In the genomic region with DNA sequence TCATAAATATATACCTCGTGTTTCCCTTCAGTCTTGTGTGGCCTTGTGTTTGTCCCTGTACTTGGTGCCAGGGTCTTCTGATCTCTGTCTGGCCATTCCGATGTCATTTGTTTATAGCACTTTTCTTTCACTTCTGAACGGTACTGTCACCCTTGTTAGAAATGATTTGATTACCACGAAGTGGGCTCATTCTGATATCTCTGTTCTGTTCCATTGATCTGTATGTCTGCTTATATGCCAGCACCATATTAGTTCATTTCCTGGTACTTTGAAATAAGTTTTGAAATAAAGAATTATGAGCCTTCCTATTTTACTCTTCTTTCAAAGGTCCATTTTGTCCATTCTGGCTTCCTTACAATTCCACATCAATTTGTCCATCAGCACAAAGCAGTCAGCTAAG, we compare ENCODE assay signal across 25 mouse cellular contexts.
"Had no signal": no experiment of that assay in that cellular context is flagged by ENCODE, and none has a peak within 500 bp of the region (broad histone marks: within the 10 kb centered on the region; RNA-seq: fewer than 3 reads in every experiment).

No protein-coding gene starts in this region.

- H3K36me3 ChIP-seq: forebrain, embryonic 12.5 days; forebrain, embryonic 15.5 days had no signal

- H3K4me2 ChIP-seq: embryonic facial prominence, embryonic 12.5 days; embryonic facial prominence, embryonic 13.5 days; embryonic facial prominence, embryonic 15.5 days; forebrain, embryonic 12.5 days; forebrain, embryonic 13.5 days; forebrain, embryonic 15.5 days had no signal

- H3K4me3 ChIP-seq: embryonic facial prominence, embryonic 10.5 days; embryonic facial prominence, embryonic 12.5 days; embryonic facial prominence, embryonic 13.5 days; embryonic facial prominence, embryonic 15.5 days; erythroblast, embryonic 14.5 days; forebrain, embryonic 10.5 days; forebrain, embryonic 12.5 days; forebrain, embryonic 13.5 days; forebrain, embryonic 15.5 days; gastrocnemius, adult 2 months; heart, adult 2 months; heart, embryonic 10.5 days had no signal

- DNase-seq: cerebellum, postnatal 10 days; cerebellum, postnatal 14 days; cerebellum, postnatal 25 days; cerebellum, postnatal 36 days; embryo, embryonic 11 days; forebrain, postnatal 0 days; gastrocnemius, adult 2 months; gastrocnemius, postnatal 10 days; gastrocnemius, postnatal 14 days; gastrocnemius, postnatal 25 days; gastrocnemius, postnatal 36 days; heart, adult 18-20 months; heart, adult 2 months had no signal

- H3K27ac ChIP-seq: embryonic facial prominence, embryonic 10.5 days; embryonic facial prominence, embryonic 12.5 days; embryonic facial prominence, embryonic 13.5 days; embryonic facial prominence, embryonic 15.5 days; forebrain, embryonic 10.5 days; forebrain, embryonic 12.5 days; forebrain, embryonic 13.5 days; forebrain, embryonic 15.5 days; gastrocnemius, adult 2 months; heart, adult 2 months; heart, embryonic 10.5 days had no signal

- H3K9ac ChIP-seq: embryonic facial prominence, embryonic 12.5 days; embryonic facial prominence, embryonic 13.5 days; embryonic facial prominence, embryonic 15.5 days; forebrain, embryonic 12.5 days; forebrain, embryonic 13.5 days; forebrain, embryonic 15.5 days; forebrain, postnatal 0 days had no signal

- H3K4me1 ChIP-seq: embryonic facial prominence, embryonic 10.5 days; embryonic facial prominence, embryonic 12.5 days; embryonic facial prominence, embryonic 13.5 days; embryonic facial prominence, embryonic 15.5 days; forebrain, embryonic 12.5 days; forebrain, embryonic 13.5 days; forebrain, embryonic 15.5 days; heart, embryonic 10.5 days had no signal

- H3K9me3 ChIP-seq: embryonic facial prominence, embryonic 10.5 days; embryonic facial prominence, embryonic 12.5 days; embryonic facial prominence, embryonic 13.5 days; embryonic facial prominence, embryonic 15.5 days; forebrain, embryonic 10.5 days; forebrain, embryonic 12.5 days; forebrain, embryonic 13.5 days; forebrain, embryonic 15.5 days; heart, embryonic 10.5 days had no signal

- H3K27me3 ChIP-seq: embryonic facial prominence, embryonic 12.5 days; embryonic facial prominence, embryonic 13.5 days; embryonic facial prominence, embryonic 15.5 days; forebrain, embryonic 12.5 days; forebrain, embryonic 13.5 days; forebrain, embryonic 15.5 days had no signal

- ATAC-seq: forebrain, embryonic 13.5 days; forebrain, embryonic 14.5 days; forebrain, embryonic 15.5 days; forebrain, embryonic 16.5 days; forebrain, postnatal 0 days had no signal
